ENCODE assay signal across 1 mouse cellular context in the genomic region with DNA sequence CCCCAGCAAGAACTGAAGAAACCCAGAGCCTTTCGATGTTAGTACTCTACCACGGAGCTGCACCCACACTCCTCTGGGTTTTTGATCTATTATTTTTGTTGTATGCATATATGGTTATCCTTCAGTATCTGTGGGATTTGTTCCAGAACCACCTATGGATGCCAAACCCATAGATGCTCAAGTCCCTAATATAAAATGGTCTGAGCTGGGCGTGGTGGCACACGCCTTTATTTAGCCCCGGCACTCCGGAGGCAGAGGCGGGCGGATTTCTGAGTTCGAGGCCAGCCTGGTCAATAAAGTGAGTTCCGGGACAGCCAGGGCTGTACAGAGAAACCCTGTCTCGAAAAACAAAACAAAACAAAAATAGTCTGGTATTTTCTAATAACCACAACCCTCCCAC.
TF ChIP-seq lines count a peak whose summit lies in the region.

No protein-coding gene starts in this region.

TF ChIP-seq in MEL, 35 proteins besides CTCF, POLR2A, EP300 and RAD21:
- TF ChIP-seq NELFE (IDR thresholded peaks at IDR 0.05; ENCODE audit: low read depth, low read length) (no peak), TAL1 (IDR thresholded peaks at IDR 0.05; ENCODE audit: low read length) (no peak), ZKSCAN1 (IDR thresholded peaks at IDR 0.05; ENCODE audit: low read depth, low read length) (no peak), ZNF384 (IDR thresholded peaks at IDR 0.05; ENCODE audit: low read depth, low read length) (no peak), USF2 (IDR thresholded peaks at IDR 0.05; ENCODE audit: borderline replicate concordance in 1 of 2, insufficient read depth in 1 of 2, low read depth in 1 of 2, low read length in 2 of 2) (no peak), MAX (IDR thresholded peaks at IDR 0.05; ENCODE audit: low read length) (no peak), MYC (IDR thresholded peaks at IDR 0.05; ENCODE audit: low read depth, low read length) (no peak), UBTF (IDR thresholded peaks at IDR 0.05; ENCODE audit: borderline replicate concordance, insufficient read depth, low read depth, low read length) (no peak), HCFC1 (IDR thresholded peaks at IDR 0.05; ENCODE audit: low read depth, low read length) (no peak), CHD1 (IDR thresholded peaks at IDR 0.05; ENCODE audit: low read depth, low read length) (no peak), ETS1 (IDR thresholded peaks at IDR 0.05; ENCODE audit: low read depth, low read length) (no peak), SIN3A (IDR thresholded peaks at IDR 0.05; ENCODE audit: low read length) (no peak)
